Mouse (Mus musculus): ENCODE data around the gene 1700020D05Rik. TPM values are rescaled to one million over a fixed set of nuclear protein-coding genes. Genes with fewer than 3 reads are reported as not detected.
A peak's percentile ranks its signal among the peaks of the same experiment; 100 is the strongest.

1700020D05Rik gene
- 0.31 TPM in 1 of 2 replicates, not detected in the other for polyA plus RNA-seq (2014; fragmentation: Nextera tagmentation; extraction: Ambion mirVana)

DNA sequence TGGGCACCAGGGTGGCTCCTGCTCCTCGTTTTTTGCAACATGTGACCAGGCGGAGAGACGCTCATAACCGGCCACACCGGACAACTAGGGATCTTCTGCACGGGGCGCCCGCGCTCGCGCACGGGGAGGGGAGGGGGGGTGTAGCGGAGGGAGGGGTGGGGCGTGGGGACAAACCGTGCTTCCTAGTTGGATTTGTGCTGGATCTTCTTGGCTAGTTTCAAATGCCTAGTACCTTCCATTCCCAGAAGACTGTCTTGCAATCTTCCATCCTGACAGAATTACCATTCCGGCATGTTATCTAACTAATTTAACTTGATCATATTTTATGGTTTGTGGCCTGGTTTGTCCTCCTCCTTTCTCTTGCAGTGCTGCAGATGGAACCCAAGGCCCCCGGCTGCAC lies at the start of gene 1700020D05Rik:
Gene 1700020D05Rik (minus strand): TSS at position 101 of the 400 bp plus-strand sequence.
- DNase-seq (ENCODE audit: low spot score) (no peak), ATAC-seq (ENCODE audit: insufficient read depth, low FRiP score, low TSS enrichment) (no peak)
- no peak within 1 kb of the TSS for H3K9ac ChIP-seq (ENCODE audit: low read length)
- no peaks in the 10 kb centered on the region for H3K27me3 ChIP-seq (ENCODE audit: control insufficient read depth, insufficient read depth, low read length)
- H3K27ac ChIP-seq (ENCODE audit: low read depth, low read length): no peak within 1 kb of the TSS
- no peak within 1 kb of the TSS for H3K4me2 ChIP-seq (ENCODE audit: low read depth)
- H3K36me3 ChIP-seq (ENCODE audit: control insufficient read depth, insufficient read depth, low read length): no peaks in the 10 kb centered on the region
- no peaks in the 10 kb centered on the region for H3K9me3 ChIP-seq (ENCODE audit: control insufficient read depth, low read length)
- WGBS: 51% methylated on average over 17 of the region's 17 CpGs
- H3K4me3 ChIP-seq (ENCODE audit: low read depth, low read length): no peak within 1 kb of the TSS
- no peaks in the 10 kb centered on the region for H3K4me1 ChIP-seq (ENCODE audit: control insufficient read depth, insufficient read depth, low read length)

DNA sequence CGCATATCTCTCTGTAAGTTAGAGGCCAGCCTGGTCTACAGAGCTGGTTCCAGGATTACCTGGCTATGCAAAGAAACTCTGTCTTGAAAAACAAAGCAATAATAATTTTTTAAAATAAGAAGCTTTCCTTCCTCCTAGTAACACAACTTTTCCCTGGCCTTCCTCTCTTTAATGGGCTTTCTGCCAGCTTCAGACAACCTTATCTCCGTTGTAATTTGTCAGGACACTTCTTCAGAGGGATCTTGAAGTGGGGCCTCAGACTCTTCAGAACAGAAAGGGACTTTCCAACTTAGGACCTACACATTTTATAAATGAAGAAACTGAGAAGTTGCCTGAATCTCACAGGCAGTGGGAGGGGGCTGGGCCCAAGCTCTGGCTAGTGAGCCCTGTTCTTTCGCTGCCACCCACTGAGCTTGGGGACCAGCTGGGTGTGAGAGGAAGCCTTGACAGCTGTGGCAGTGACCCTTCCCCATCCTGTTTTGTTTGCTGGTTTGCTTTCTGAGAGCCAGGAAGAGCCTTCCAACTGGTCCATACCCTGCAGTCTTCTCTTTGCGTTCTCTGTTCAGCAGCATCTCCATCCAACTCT lies 44.0 kb upstream of the 1700020D05Rik start:
- H3K4me1 ChIP-seq (ENCODE audit: control insufficient read depth, insufficient read depth, low read length): no peaks in the 10 kb centered on the region
- ATAC-seq (ENCODE audit: insufficient read depth, low FRiP score, low TSS enrichment) (no peak), DNase-seq (ENCODE audit: low spot score) (no peak)
- no peaks in the 10 kb centered on the region for H3K9me3 ChIP-seq (ENCODE audit: control insufficient read depth, low read length)
- H3K9ac ChIP-seq (ENCODE audit: low read length): no peak overlapping the region
- 83% methylated on average over 4 of the region's 4 CpGs for WGBS
- H3K4me2 ChIP-seq (ENCODE audit: low read depth): no peak overlapping the region
- H3K27me3 ChIP-seq (ENCODE audit: control insufficient read depth, insufficient read depth, low read length): no peaks in the 10 kb centered on the region
- H3K4me3 ChIP-seq (ENCODE audit: low read depth, low read length): no peak overlapping the region
- H3K36me3 ChIP-seq (ENCODE audit: control insufficient read depth, insufficient read depth, low read length): no peaks in the 10 kb centered on the region; the same call in 1 of the 2 replicates
- H3K27ac ChIP-seq (ENCODE audit: low read depth, low read length): no peak overlapping the region

DNA sequence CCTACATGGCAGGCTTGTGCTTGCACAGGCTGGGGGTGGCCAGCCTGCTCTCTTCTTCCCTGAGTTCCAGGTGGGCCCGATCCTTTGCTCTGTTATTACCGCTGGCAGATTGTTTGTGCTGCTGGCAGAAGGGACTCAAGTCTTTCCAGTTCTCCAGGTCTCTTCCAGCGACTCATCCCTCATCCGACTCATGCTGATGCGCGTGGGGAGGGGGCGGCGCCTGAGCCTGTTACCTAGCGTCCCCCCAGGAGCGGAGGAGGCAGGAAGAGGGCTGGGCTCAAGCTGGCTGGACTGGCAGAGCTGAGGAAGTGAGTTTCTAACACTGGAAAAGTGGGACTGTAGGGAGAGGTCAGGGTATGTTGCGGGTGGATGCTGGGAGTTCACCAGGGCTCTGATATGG lies 40.4 kb upstream of the 1700020D05Rik start:
- Histone ChIP-seq H3K4me3 (ENCODE audit: low read depth, low read length) (no peak overlapping the region), H3K27me3 (ENCODE audit: control insufficient read depth, insufficient read depth, low read length) (no peaks in the 10 kb centered on the region), H3K9ac (ENCODE audit: low read length) (no peak overlapping the region), H3K4me1 (ENCODE audit: control insufficient read depth, insufficient read depth, low read length) (no peaks in the 10 kb centered on the region), H3K27ac (ENCODE audit: low read depth, low read length) (no peak overlapping the region), H3K9me3 (ENCODE audit: control insufficient read depth, low read length) (no peaks in the 10 kb centered on the region), H3K4me2 (ENCODE audit: low read depth) (no peak overlapping the region), H3K36me3 (ENCODE audit: control insufficient read depth, insufficient read depth, low read length) (no peaks in the 10 kb centered on the region; the same call in 1 of the 2 replicates)
- ATAC-seq (ENCODE audit: insufficient read depth, low FRiP score, low TSS enrichment): no peak
- 55% methylated on average over 11 of the region's 11 CpGs for WGBS
- DNase-seq (ENCODE audit: low spot score): no peak

DNA sequence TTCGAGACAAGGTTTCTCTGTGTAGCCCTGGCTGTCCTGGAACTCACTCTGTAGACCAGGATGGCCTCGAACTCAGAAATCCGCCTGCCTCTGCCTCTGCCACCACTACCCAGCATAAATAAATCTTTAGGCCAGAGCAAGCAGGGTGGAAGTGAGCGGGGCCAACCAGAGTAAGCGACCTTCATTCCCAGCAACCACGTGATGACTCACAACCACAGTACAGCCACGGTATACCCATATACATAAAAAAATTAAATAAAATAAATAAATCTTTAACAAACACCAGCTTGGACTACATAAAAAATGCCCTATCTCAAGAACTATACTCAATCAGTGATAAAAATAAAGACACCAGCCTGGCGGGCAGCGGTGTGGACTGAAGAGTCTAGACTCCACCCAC lies 39.8 kb upstream of the 1700020D05Rik start:
- Histone ChIP-seq H3K27me3 (ENCODE audit: control insufficient read depth, insufficient read depth, low read length) (no peaks in the 10 kb centered on the region), H3K4me1 (ENCODE audit: control insufficient read depth, insufficient read depth, low read length) (no peaks in the 10 kb centered on the region), H3K9me3 (ENCODE audit: control insufficient read depth, low read length) (no peaks in the 10 kb centered on the region), H3K36me3 (ENCODE audit: control insufficient read depth, insufficient read depth, low read length) (no peaks in the 10 kb centered on the region; the same call in 1 of the 2 replicates), H3K4me3 (ENCODE audit: low read depth, low read length) (no peak overlapping the region), H3K27ac (ENCODE audit: low read depth, low read length) (no peak overlapping the region), H3K4me2 (ENCODE audit: low read depth) (no peak overlapping the region), H3K9ac (ENCODE audit: low read length) (no peak overlapping the region)
- 89% methylated on average over 9 of the region's 9 CpGs for WGBS
- DNase-seq (ENCODE audit: low spot score): no peak
- no peak for ATAC-seq (ENCODE audit: insufficient read depth, low FRiP score, low TSS enrichment)

DNA sequence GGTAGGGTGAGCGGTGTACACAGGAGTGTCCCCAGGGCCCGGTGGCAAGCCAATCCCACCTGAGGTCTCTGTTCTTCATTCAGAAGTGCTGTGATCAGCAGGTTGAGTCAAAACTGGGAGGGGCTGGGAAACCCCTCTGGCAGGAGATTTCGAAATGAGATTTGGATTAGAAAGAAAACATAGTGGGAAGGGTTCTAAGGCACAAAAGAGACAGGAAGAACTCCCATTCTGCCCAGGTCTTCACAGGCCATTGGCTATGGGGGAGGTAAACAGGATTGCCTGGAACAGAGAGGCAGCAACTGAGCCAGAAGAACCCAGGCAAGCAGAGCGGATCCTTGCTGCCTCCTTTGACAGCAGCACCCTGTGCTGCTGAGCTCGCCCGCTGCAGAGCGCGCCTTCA lies 35.2 kb upstream of the 1700020D05Rik start:
- H3K27me3 ChIP-seq (ENCODE audit: control insufficient read depth, insufficient read depth, low read length): no peaks in the 10 kb centered on the region
- H3K27ac ChIP-seq (ENCODE audit: low read depth, low read length): no peak overlapping the region
- DNase-seq (ENCODE audit: low spot score): no peak
- 78% methylated on average over 8 of the region's 8 CpGs for WGBS
- H3K4me3 ChIP-seq (ENCODE audit: low read depth, low read length): no peak overlapping the region
- H3K9ac ChIP-seq (ENCODE audit: low read length): no peak overlapping the region
- no peak for ATAC-seq (ENCODE audit: insufficient read depth, low FRiP score, low TSS enrichment)
- no peak overlapping the region for H3K4me2 ChIP-seq (ENCODE audit: low read depth)
- no peaks in the 10 kb centered on the region for H3K36me3 ChIP-seq (ENCODE audit: control insufficient read depth, insufficient read depth, low read length)
- H3K9me3 ChIP-seq (ENCODE audit: control insufficient read depth, low read length): no peaks in the 10 kb centered on the region
- H3K4me1 ChIP-seq (ENCODE audit: control insufficient read depth, insufficient read depth, low read length): no peaks in the 10 kb centered on the region

DNA sequence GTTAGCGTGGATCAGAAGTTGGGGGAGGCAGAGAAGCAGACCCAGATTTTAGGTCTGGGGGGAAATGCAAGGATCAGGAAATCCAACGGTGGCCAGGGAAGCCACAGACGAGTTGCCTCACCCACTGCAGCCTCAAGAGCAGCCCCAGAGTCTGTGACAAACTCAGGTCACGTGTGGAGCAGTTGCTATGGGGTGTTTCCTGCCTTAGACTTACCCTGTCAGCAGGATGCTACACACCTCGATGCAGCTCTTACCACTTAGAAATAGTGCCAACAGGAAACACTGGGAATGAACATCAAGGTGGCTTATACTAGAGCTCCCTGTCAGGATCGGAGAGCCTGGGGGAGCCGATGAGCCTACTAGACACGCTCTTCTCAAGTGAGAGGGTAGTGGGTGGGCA lies 28.9 kb upstream of the 1700020D05Rik start:
- WGBS: 77% methylated on average over 8 of the region's 8 CpGs
- ATAC-seq (ENCODE audit: insufficient read depth, low FRiP score, low TSS enrichment) (no peak), DNase-seq (ENCODE audit: low spot score) (no peak)

DNA sequence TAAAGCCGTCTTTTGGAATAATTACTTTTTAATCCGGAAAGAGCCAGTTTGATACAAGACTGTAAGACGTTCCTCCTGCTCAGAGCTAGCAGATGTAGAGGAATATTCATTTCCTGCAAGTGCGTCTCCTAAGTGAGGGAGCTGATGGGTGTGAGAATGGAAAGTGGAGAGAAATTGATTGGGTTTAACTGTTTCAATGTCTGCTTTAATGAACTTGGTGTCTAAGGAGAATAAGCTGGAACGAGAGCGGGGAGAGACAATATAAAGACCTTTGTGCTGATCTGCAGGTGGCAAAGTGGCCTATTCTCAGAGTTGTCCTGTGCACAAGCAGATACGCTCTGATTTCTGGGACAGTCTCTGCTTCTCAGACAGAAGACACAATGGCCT lies 26.5 kb upstream of the 1700020D05Rik start:
- H3K27ac ChIP-seq (ENCODE audit: low read depth, low read length): no peak overlapping the region
- no peaks in the 10 kb centered on the region for H3K36me3 ChIP-seq (ENCODE audit: control insufficient read depth, insufficient read depth, low read length)
- no peaks in the 10 kb centered on the region for H3K27me3 ChIP-seq (ENCODE audit: control insufficient read depth, insufficient read depth, low read length)
- ATAC-seq (ENCODE audit: insufficient read depth, low FRiP score, low TSS enrichment) (no peak), DNase-seq (ENCODE audit: low spot score) (no peak)
- no peak overlapping the region for H3K4me2 ChIP-seq (ENCODE audit: low read depth)
- no peaks in the 10 kb centered on the region for H3K9me3 ChIP-seq (ENCODE audit: control insufficient read depth, low read length)
- H3K4me1 ChIP-seq (ENCODE audit: control insufficient read depth, insufficient read depth, low read length): peaks cover 4% of the 10 kb centered on the region; the same call in 1 of the 2 replicates
- no peak overlapping the region for H3K4me3 ChIP-seq (ENCODE audit: low read depth, low read length)
- 44% methylated on average over 7 of the region's 7 CpGs for WGBS
- H3K9ac ChIP-seq (ENCODE audit: low read length): no peak overlapping the region

More for the DNA sequence above, 28.9 kb upstream of the 1700020D05Rik start:
- Histone ChIP-seq H3K27ac (ENCODE audit: low read depth, low read length) (no peak overlapping the region), H3K4me3 (ENCODE audit: low read depth, low read length) (no peak overlapping the region), H3K4me2 (ENCODE audit: low read depth) (no peak overlapping the region), H3K4me1 (ENCODE audit: control insufficient read depth, insufficient read depth, low read length) (peaks cover 4% of the 10 kb centered on the region; the same call in 1 of the 2 replicates), H3K9me3 (ENCODE audit: control insufficient read depth, low read length) (no peaks in the 10 kb centered on the region), H3K9ac (ENCODE audit: low read length) (no peak overlapping the region), H3K36me3 (ENCODE audit: control insufficient read depth, insufficient read depth, low read length) (no peaks in the 10 kb centered on the region), H3K27me3 (ENCODE audit: control insufficient read depth, insufficient read depth, low read length) (no peaks in the 10 kb centered on the region)

DNA sequence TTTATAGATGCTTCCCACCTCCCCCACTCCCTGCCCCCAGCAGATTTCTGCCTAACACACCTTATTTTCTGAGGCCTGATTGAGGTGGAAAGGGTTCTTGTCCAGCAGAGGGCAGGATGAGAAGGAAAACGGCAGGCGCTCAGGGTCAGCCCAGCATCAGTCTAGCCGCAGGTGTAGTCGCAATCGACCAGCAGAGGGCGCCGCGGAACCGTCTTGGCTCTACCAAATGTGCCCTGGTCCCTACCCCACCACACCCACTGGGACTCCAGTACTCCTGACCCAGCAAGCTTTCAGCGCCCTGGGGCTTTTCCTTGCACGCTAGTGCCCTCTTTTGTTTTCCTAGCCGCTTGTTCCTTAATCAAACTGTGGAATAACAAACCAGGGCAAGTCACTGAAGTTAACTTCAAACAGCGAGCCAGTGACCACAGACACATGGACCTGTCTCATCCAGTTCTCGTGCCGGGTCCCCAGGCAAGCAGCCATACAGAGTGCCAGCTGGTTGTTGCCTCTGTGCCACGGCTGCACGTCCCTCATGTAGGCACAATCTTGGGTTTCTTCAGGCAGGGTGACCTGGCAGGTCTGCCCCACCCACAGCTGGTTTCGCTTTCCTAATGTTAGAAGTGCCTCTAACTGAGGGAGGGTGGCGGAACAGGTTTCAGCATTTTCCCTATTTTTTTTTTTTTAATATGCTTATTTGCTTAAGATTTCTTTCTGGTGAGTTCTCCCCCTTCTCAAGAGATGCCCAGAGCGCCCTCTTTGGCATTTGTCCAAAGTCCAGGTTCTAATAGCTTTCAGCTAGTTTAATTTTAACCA lies 25.9 kb upstream of the 1700020D05Rik start:
- Histone ChIP-seq H3K4me2 (ENCODE audit: low read depth) (0 out of 2 replicates have a peak overlapping the region, but pooled peaks have one; percentile 4), H3K36me3 (ENCODE audit: control insufficient read depth, insufficient read depth, low read length) (no peaks in the 10 kb centered on the region), H3K27ac (ENCODE audit: low read depth, low read length) (no peak overlapping the region), H3K9me3 (ENCODE audit: control insufficient read depth, low read length) (no peaks in the 10 kb centered on the region), H3K27me3 (ENCODE audit: control insufficient read depth, insufficient read depth, low read length) (no peaks in the 10 kb centered on the region), H3K9ac (ENCODE audit: low read length) (no peak overlapping the region), H3K4me3 (ENCODE audit: low read depth, low read length) (no peak overlapping the region), H3K4me1 (ENCODE audit: control insufficient read depth, insufficient read depth, low read length) (peaks cover 4% of the 10 kb centered on the region; the same call in 1 of the 2 replicates)
- WGBS: 19% methylated on average over 20 of the region's 20 CpGs
- peak; percentile 85 for ATAC-seq (ENCODE audit: insufficient read depth, low FRiP score, low TSS enrichment)
- DNase-seq (ENCODE audit: low spot score): peak; percentile 95
